Mouse (Mus musculus): ENCODE measurements around the gene Fbxl17. TPM values are rescaled to one million over a fixed set of nuclear protein-coding genes. Genes with fewer than 3 reads are reported as not detected.

Gene Fbxl17
- total and polyA plus RNA-seq, 2 experiments from 2014 or later = 11.4 to 26.3 TPM

DNA sequence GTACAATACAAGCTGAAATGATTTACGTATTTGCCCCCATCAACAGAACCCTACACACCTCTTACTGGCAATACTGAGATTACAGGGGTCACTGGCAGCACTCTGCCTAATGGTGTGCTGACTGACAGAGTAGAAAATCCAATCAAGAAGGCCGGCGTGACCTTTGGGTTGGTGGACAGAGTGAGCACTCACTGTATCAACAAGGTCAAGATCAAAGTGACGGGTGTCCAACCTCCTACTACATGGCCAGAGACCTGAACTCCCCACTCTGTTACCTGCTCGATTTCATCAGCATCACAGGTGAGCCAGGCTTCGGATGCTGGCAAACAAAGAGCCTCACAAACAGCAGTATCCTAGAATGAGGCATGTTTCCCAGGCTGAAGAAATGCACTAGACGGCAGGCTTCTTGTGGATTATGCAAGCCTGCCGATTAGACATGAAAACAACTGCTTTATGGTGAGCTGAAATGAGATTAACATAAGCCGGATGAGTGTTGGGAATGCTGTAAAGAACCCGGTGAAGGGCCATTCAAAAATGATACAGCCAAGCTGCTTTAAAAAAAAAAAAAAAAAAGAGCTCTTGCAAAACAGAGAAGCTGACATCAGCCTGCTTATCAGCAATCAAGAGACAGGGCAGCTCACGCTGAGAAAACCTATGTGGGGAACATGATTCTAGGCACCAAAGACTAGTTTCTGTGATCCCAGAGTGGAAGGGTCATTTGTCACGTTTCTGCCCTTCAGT, 353.9 kb downstream of the Fbxl17 start:
- Histone ChIP-seq H3K4me1 (ENCODE audit: control insufficient read depth, insufficient read depth) (no peaks in the 10 kb centered on the region), H3K27me3 (ENCODE audit: control insufficient read depth, insufficient read depth, low read length) (no peaks in the 10 kb centered on the region), H3K27ac (ENCODE audit: low read depth) (no peak overlapping the region), H3K4me2 (ENCODE audit: low read depth, low read length) (no peak overlapping the region), H3K4me3 (ENCODE audit: low read depth, low read length) (no peak overlapping the region), H3K9me3 (replicated peaks; ENCODE audit: control insufficient read depth, low read length) (no peaks in the 10 kb centered on the region), H3K36me3 (replicated peaks; ENCODE audit: control insufficient read depth, insufficient read depth, low read length) (no peaks in the 10 kb centered on the region), H3K9ac (replicated peaks; ENCODE audit: low read depth, low read length) (no peak overlapping the region)
- 0 out of 2 replicates have a peak, but pooled peaks have one; percentile 20 for ATAC-seq (ENCODE audit: insufficient read depth, low read depth)
- 34% methylated on average over 12 of the region's 12 CpGs for WGBS
- no peak for TF ChIP-seq CTCF (IDR thresholded peaks at IDR 0.05; ENCODE audit: low read depth)
- no peak for TF ChIP-seq EP300 (IDR thresholded peaks at IDR 0.05; ENCODE audit: low read depth)
- no peak for DNase-seq (ENCODE audit: low spot score)

- 81% methylated on average over 5 of the region's 5 CpGs for WGBS
- H3K27me3 ChIP-seq (ENCODE audit: control insufficient read depth, insufficient read depth, low read length) = no peaks in the 10 kb centered on the region
- no peak overlapping the region for H3K27ac ChIP-seq (ENCODE audit: low read depth)
- H3K4me2 ChIP-seq (ENCODE audit: low read depth, low read length) = no peak overlapping the region
- ATAC-seq (ENCODE audit: insufficient read depth, low read depth) (no peak), DNase-seq (ENCODE audit: low spot score) (no peak)
- TF ChIP-seq EP300 (IDR thresholded peaks at IDR 0.05; ENCODE audit: low read depth) (no peak), CTCF (IDR thresholded peaks at IDR 0.05; ENCODE audit: low read depth) (no peak)
- H3K9me3 ChIP-seq (replicated peaks; ENCODE audit: control insufficient read depth, low read length) = no peaks in the 10 kb centered on the region
- H3K4me1 ChIP-seq (ENCODE audit: control insufficient read depth, insufficient read depth) = no peaks in the 10 kb centered on the region
- no peak overlapping the region for H3K4me3 ChIP-seq (ENCODE audit: low read depth, low read length)
- no peaks in the 10 kb centered on the region for H3K36me3 ChIP-seq (replicated peaks; ENCODE audit: control insufficient read depth, insufficient read depth, low read length)
- no peak overlapping the region for H3K9ac ChIP-seq (replicated peaks; ENCODE audit: low read depth, low read length)
Observed at GRCm38 (mm10) chr17:63145311-63145741, 354.5 kb downstream of the Fbxl17 start.

GRCm38 (mm10) chr17:63143825-63144224, 356.0 kb downstream of the Fbxl17 start:
- TF ChIP-seq EP300 (IDR thresholded peaks at IDR 0.05; ENCODE audit: low read depth) (no peak), CTCF (IDR thresholded peaks at IDR 0.05; ENCODE audit: low read depth) (no peak)
- Histone ChIP-seq H3K4me3 (ENCODE audit: low read depth, low read length) (no peak overlapping the region), H3K9me3 (replicated peaks; ENCODE audit: control insufficient read depth, low read length) (no peaks in the 10 kb centered on the region), H3K27me3 (ENCODE audit: control insufficient read depth, insufficient read depth, low read length) (no peaks in the 10 kb centered on the region), H3K9ac (replicated peaks; ENCODE audit: low read depth, low read length) (no peak overlapping the region), H3K4me2 (ENCODE audit: low read depth, low read length) (no peak overlapping the region), H3K27ac (ENCODE audit: low read depth) (no peak overlapping the region), H3K36me3 (replicated peaks; ENCODE audit: control insufficient read depth, insufficient read depth, low read length) (no peaks in the 10 kb centered on the region), H3K4me1 (ENCODE audit: control insufficient read depth, insufficient read depth) (no peaks in the 10 kb centered on the region)
- 87% methylated on average over 7 of the region's 7 CpGs for WGBS
- no peak for ATAC-seq (ENCODE audit: insufficient read depth, low read depth)
- no peak for DNase-seq (ENCODE audit: low spot score)

- Histone ChIP-seq H3K9me3 (replicated peaks; ENCODE audit: control insufficient read depth, low read length) (no peaks in the 10 kb centered on the region), H3K4me2 (ENCODE audit: low read depth, low read length) (no peak overlapping the region), H3K27ac (ENCODE audit: low read depth) (no peak overlapping the region), H3K27me3 (ENCODE audit: control insufficient read depth, insufficient read depth, low read length) (no peaks in the 10 kb centered on the region), H3K9ac (replicated peaks; ENCODE audit: low read depth, low read length) (no peak overlapping the region), H3K4me1 (ENCODE audit: control insufficient read depth, insufficient read depth) (no peaks in the 10 kb centered on the region), H3K4me3 (ENCODE audit: low read depth, low read length) (no peak overlapping the region), H3K36me3 (replicated peaks; ENCODE audit: control insufficient read depth, insufficient read depth, low read length) (no peaks in the 10 kb centered on the region)
- no peak for DNase-seq (ENCODE audit: low spot score)
- TF ChIP-seq CTCF (IDR thresholded peaks at IDR 0.05; ENCODE audit: low read depth) (no peak), EP300 (IDR thresholded peaks at IDR 0.05; ENCODE audit: low read depth) (no peak)
- ATAC-seq (ENCODE audit: insufficient read depth, low read depth) = no peak
- 82% methylated on average over 5 of the region's 5 CpGs for WGBS
Observed at GRCm38 (mm10) chr17:63134805-63135204, 365.0 kb downstream of the Fbxl17 start.

GRCm38 (mm10) chr17:63122427-63122826, 377.4 kb downstream of the Fbxl17 start:
- Histone ChIP-seq H3K9ac (replicated peaks; ENCODE audit: low read depth, low read length) (no peak overlapping the region), H3K36me3 (replicated peaks; ENCODE audit: control insufficient read depth, insufficient read depth, low read length) (no peaks in the 10 kb centered on the region), H3K4me3 (ENCODE audit: low read depth, low read length) (no peak overlapping the region), H3K4me2 (ENCODE audit: low read depth, low read length) (no peak overlapping the region), H3K27ac (ENCODE audit: low read depth) (no peak overlapping the region), H3K27me3 (ENCODE audit: control insufficient read depth, insufficient read depth, low read length) (no peaks in the 10 kb centered on the region), H3K4me1 (ENCODE audit: control insufficient read depth, insufficient read depth) (0 out of 2 replicates have a peak, but pooled peaks cover 4% of the 10 kb centered on the region), H3K9me3 (replicated peaks; ENCODE audit: control insufficient read depth, low read length) (no peaks in the 10 kb centered on the region)
- 81% methylated on average over 2 of the region's 2 CpGs for WGBS
- ATAC-seq (ENCODE audit: insufficient read depth, low read depth) (no peak), DNase-seq (ENCODE audit: low spot score) (no peak)
- TF ChIP-seq EP300 (IDR thresholded peaks at IDR 0.05; ENCODE audit: low read depth) (no peak), CTCF (IDR thresholded peaks at IDR 0.05; ENCODE audit: low read depth) (no peak)

DNA sequence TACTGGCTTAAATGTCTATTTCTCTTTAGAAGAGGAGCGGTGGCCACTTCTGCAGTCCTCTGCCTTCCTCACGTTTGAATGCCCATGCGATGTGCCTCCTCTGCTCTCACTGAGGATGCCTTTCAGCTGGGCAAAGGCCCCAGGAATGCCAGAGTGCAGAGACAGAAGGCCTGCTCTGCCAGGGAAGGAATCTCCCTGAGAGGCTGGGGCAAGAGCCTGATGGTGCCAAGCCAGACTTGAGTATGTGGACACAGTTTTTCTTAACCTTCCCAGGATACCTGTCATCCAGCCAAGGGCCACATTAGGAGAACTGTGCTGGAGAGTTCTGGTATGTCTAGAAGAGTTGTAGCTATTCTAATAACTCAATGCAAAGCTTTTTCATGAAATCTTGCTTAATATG, 380.1 kb downstream of the Fbxl17 start:
- no peak overlapping the region for H3K4me3 ChIP-seq (ENCODE audit: low read depth, low read length)
- DNase-seq (ENCODE audit: low spot score) (no peak), ATAC-seq (ENCODE audit: insufficient read depth, low read depth) (no peak)
- H3K27me3 ChIP-seq (ENCODE audit: control insufficient read depth, insufficient read depth, low read length) = no peaks in the 10 kb centered on the region
- no peak overlapping the region for H3K4me2 ChIP-seq (ENCODE audit: low read depth, low read length)
- H3K36me3 ChIP-seq (replicated peaks; ENCODE audit: control insufficient read depth, insufficient read depth, low read length) = no peaks in the 10 kb centered on the region
- H3K9me3 ChIP-seq (replicated peaks; ENCODE audit: control insufficient read depth, low read length) = no peaks in the 10 kb centered on the region
- no peak overlapping the region for H3K27ac ChIP-seq (ENCODE audit: low read depth)
- H3K4me1 ChIP-seq (ENCODE audit: control insufficient read depth, insufficient read depth) = 0 out of 2 replicates have a peak, but pooled peaks cover 4% of the 10 kb centered on the region
- H3K9ac ChIP-seq (replicated peaks; ENCODE audit: low read depth, low read length) = no peak overlapping the region
- 83% methylated on average over 3 of the region's 3 CpGs for WGBS
- no peak for TF ChIP-seq CTCF (IDR thresholded peaks at IDR 0.05; ENCODE audit: low read depth)
